Mouse (Mus musculus) intestine, embryonic 16.5 days (tissue): ENCODE results near the gene 1700003F12Rik. TPM values are rescaled to one million over a fixed set of nuclear protein-coding genes. Genes with fewer than 3 reads are reported as not detected.

ENCODE experiments used
- ATAC-seq: fragments of 200-750 bp; cut with Nextera tagmentation; 2 replicates; pipeline ENCODE4 v1.8.0; 2017; ENCODE audit warnings: moderate TSS enrichment, moderate library complexity
- H3K27ac ChIP-seq: fragments of 300-500 bp; sonication (generic); 2 replicates; pipeline ENCODE4 v1.5.1; 2014; ENCODE audit warnings: mild to moderate bottlenecking, low read length
- H3K27me3 ChIP-seq: fragments of 300-500 bp; sonication (generic); replicated peaks from 2 replicates; pipeline ENCODE4 v1.6.1; 2014; ENCODE audit warnings: low read length, control low read depth, mixed read lengths; ENCODE audit not compliant: control insufficient read depth, insufficient read depth
- H3K36me3 ChIP-seq: fragments of 300-500 bp; sonication (generic); 2 replicates; pipeline ENCODE4 v1.6.1; 2014; ENCODE audit warnings: low read length, control low read depth; ENCODE audit not compliant: control insufficient read depth, insufficient read depth
- H3K4me1 ChIP-seq: fragments of 300-500 bp; sonication (generic); 2 replicates; pipeline ENCODE4 v1.6.1; 2014; ENCODE audit warnings: low read length, control low read depth, mixed read lengths; ENCODE audit not compliant: control insufficient read depth, insufficient read depth
- H3K4me2 ChIP-seq: fragments of 300-500 bp; sonication (generic); 2 replicates; pipeline ENCODE4 v1.6.1; 2014; ENCODE audit warnings: low read depth, low read length, control low read depth
- H3K4me3 ChIP-seq: fragments of 300-500 bp; sonication (generic); 2 replicates; pipeline ENCODE4 v1.5.1; 2014; ENCODE audit warnings: mild to moderate bottlenecking, low read length
- H3K9ac ChIP-seq: fragments of 300-500 bp; sonication (generic); 2 replicates; pipeline ENCODE4 v1.6.1; 2014; ENCODE audit warnings: low read depth, low read length
- H3K9me3 ChIP-seq: fragments of 300-500 bp; sonication (generic); 2 replicates; pipeline ENCODE4 v1.6.1; 2016; ENCODE audit warnings: low read length, control low read depth; ENCODE audit not compliant: control insufficient read depth
- WGBS: fragments of 180-500 bp; shearing (Covaris S2); extraction: QIAGEN DNeasy Blood & Tissue Kit; methylation state at CpG from one replicate; pipeline ENCODE4 v1.1.7; 2014; 5-methylcytosine and 5-hydroxymethylcytosine counted together
- polyA plus RNA-seq: library from polyadenylated mRNA; unstranded; fragments of >200 nt; fragmentation: Nextera tagmentation; extraction: Ambion mirVana; gene quantifications from 2 replicates; pipeline ENCODE4 v1.2.1, GENCODE M21; 2015

The 1700003F12Rik gene
- polyA plus RNA-seq, 1 experiment from 2014 or later: 0.46 TPM

GRCm38 (mm10) chr2:154580586-154580985 is 33.7 kb downstream of the 1700003F12Rik start:
- H3K4me1 ChIP-seq: 0 out of 2 replicates have a peak, but pooled peaks cover 3% of the 10 kb centered on the region
- H3K27me3 ChIP-seq: no peaks in the 10 kb centered on the region
- ATAC-seq: no peak
- no peaks in the 10 kb centered on the region for H3K36me3 ChIP-seq
- no peak overlapping the region for H3K27ac ChIP-seq
- no peaks in the 10 kb centered on the region for H3K9me3 ChIP-seq
- no peak overlapping the region for H3K9ac ChIP-seq
- no peak overlapping the region for H3K4me3 ChIP-seq
- H3K4me2 ChIP-seq: no peak overlapping the region
- WGBS: 61% methylated on average over 8 of the region's 8 CpGs

DNA sequence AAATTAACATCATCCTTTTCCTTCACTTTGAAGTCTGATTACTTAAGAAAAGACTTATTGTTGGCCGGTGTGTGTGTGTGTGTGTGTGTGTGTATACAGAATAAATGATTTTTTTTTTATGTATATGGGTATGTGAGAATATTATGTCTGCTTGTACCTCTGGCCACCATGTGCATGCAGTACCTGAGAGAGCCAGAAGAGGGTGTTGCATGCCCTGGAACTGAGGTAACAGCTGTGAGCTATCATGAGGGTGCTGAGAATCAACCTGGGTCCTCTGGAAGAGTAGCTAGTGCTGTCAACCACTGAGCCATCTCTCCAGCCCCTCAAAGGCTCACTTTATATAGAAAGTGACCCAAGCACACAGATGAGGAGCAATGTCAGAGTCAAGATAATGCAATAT is 34.5 kb downstream of the 1700003F12Rik start:
- Histone ChIP-seq H3K9ac (no peak overlapping the region), H3K4me1 (0 out of 2 replicates have a peak, but pooled peaks cover 3% of the 10 kb centered on the region), H3K4me3 (no peak overlapping the region), H3K27ac (no peak overlapping the region), H3K9me3 (no peaks in the 10 kb centered on the region), H3K27me3 (no peaks in the 10 kb centered on the region), H3K36me3 (no peaks in the 10 kb centered on the region), H3K4me2 (no peak overlapping the region)
- ATAC-seq: no peak
- 87% methylated on average over 1 of the region's 1 CpGs for WGBS

GRCm38 (mm10) chr2:154583906-154584872 is 37.3 kb downstream of the 1700003F12Rik start:
- no peak overlapping the region for H3K4me2 ChIP-seq
- no peaks in the 10 kb centered on the region for H3K9me3 ChIP-seq
- H3K36me3 ChIP-seq: no peaks in the 10 kb centered on the region
- H3K4me3 ChIP-seq: no peak overlapping the region
- H3K27me3 ChIP-seq: no peaks in the 10 kb centered on the region
- H3K4me1 ChIP-seq: 0 out of 2 replicates have a peak, but pooled peaks cover 3% of the 10 kb centered on the region
- ATAC-seq: peak; percentile 70
- no peak overlapping the region for H3K27ac ChIP-seq
- 58% methylated on average over 15 of the region's 15 CpGs for WGBS
- no peak overlapping the region for H3K9ac ChIP-seq

DNA sequence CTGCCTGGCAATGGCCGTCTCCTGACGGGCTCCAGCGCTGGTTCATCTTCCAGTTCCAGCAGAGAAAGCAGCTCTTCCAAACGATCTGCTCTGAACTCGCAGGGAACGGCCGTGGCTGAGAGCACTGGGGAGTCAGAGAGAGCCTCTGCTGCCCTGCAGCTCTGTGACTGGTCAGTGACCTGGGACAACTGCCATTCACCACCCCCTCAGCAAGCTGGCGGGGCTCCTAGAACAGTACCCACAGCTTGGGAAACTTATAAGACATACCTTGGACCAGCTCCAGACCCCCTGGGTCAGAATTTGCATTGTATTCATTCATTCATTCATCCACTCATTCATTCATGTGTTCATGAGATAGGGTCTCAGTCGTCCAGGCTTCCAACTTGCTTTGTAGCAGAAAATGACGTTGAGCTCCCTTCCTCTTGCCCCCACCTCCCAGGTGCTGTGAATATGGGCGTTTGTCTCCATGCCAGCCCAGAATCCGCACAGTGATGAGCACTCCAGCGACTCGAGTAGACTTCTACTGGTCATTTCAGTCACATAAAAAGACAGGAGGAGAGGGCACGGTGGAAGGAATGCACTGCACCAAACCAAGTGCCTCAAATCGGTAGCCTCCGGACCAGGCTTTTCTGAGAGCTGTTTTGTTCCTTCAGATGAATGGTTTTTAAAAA is 38.2 kb downstream of the 1700003F12Rik start:
- WGBS: 69% methylated on average over 17 of the region's 17 CpGs

DNA sequence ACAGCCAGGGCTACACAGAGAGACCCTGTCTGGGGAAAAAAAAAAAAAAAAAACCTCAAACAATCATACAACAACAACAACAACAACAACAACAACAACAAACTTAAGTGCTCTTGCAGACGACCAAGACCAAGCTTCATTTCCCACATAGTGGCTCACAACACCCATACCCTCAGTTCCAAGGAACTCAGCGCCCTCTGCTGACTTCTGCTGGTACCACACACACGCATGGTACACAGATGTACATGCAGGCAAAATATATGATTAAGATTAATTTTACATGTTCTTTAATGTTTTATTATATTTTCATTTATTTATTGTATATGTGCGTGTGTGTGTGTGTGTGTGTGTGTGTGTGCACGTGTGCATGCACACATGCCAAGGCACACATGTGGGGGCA is 39.5 kb downstream of the 1700003F12Rik start:
- Histone ChIP-seq H3K27ac (no peak overlapping the region), H3K27me3 (no peaks in the 10 kb centered on the region), H3K9ac (no peak overlapping the region), H3K9me3 (no peaks in the 10 kb centered on the region), H3K4me1 (no peaks in the 10 kb centered on the region), H3K36me3 (no peaks in the 10 kb centered on the region), H3K4me2 (no peak overlapping the region), H3K4me3 (no peak overlapping the region)
- 78% methylated on average over 5 of the region's 5 CpGs for WGBS
- no peak for ATAC-seq

More for the DNA sequence above, 38.2 kb downstream of the 1700003F12Rik start:
- ATAC-seq: no peak
- Histone ChIP-seq H3K4me1 (0 out of 2 replicates have a peak, but pooled peaks cover 3% of the 10 kb centered on the region), H3K4me3 (no peak overlapping the region), H3K4me2 (no peak overlapping the region), H3K36me3 (no peaks in the 10 kb centered on the region), H3K9ac (no peak overlapping the region), H3K9me3 (no peaks in the 10 kb centered on the region), H3K27ac (no peak overlapping the region), H3K27me3 (no peaks in the 10 kb centered on the region)

DNA sequence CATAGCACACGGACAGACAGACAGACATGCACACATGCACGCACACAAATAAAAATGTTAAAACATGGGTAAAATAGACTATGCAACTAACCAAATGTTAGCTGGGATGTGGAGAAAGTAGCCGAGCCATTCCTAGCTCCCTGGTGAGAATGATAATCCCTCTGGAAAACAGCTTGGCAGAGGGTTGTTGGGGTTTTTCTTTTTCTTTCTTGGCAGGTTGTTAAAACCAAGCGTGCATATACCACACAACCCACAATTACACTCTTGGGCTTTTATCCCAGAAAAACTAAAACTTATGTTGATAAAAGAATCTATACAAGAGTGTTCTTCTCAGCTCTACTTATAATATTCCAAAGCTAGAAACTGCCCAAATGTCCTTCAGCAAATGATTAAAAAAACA is 42.2 kb downstream of the 1700003F12Rik start:
- H3K4me1 ChIP-seq: no peaks in the 10 kb centered on the region
- no peak overlapping the region for H3K9ac ChIP-seq
- H3K27ac ChIP-seq: no peak overlapping the region
- H3K36me3 ChIP-seq: no peaks in the 10 kb centered on the region
- ATAC-seq: no peak
- no peak overlapping the region for H3K4me2 ChIP-seq
- no peak overlapping the region for H3K4me3 ChIP-seq
- H3K9me3 ChIP-seq: no peaks in the 10 kb centered on the region
- H3K27me3 ChIP-seq: no peaks in the 10 kb centered on the region
- 86% methylated on average over 4 of the region's 4 CpGs for WGBS

- no peak for ATAC-seq
- no peak overlapping the region for H3K4me2 ChIP-seq
- no peaks in the 10 kb centered on the region for H3K9me3 ChIP-seq
- no peak overlapping the region for H3K27ac ChIP-seq
- no peak overlapping the region for H3K4me3 ChIP-seq
- no peak overlapping the region for H3K9ac ChIP-seq
- no peaks in the 10 kb centered on the region for H3K27me3 ChIP-seq
- 75% methylated on average over 3 of the region's 3 CpGs for WGBS
- no peaks in the 10 kb centered on the region for H3K4me1 ChIP-seq
- no peaks in the 10 kb centered on the region for H3K36me3 ChIP-seq
Measured at GRCm38 (mm10) chr2:154591239-154591638, 44.4 kb downstream of the 1700003F12Rik start.

GRCm38 (mm10) chr2:154593025-154593424 is 46.1 kb downstream of the 1700003F12Rik start:
- ATAC-seq: no peak
- H3K9me3 ChIP-seq: no peaks in the 10 kb centered on the region
- H3K36me3 ChIP-seq: no peaks in the 10 kb centered on the region
- no peak overlapping the region for H3K4me2 ChIP-seq
- no peak overlapping the region for H3K9ac ChIP-seq
- no peak overlapping the region for H3K4me3 ChIP-seq
- H3K27me3 ChIP-seq: no peaks in the 10 kb centered on the region
- no peaks in the 10 kb centered on the region for H3K4me1 ChIP-seq
- no peak overlapping the region for H3K27ac ChIP-seq
- WGBS: 71% methylated on average over 3 of the region's 3 CpGs

- Histone ChIP-seq H3K9me3 (no peaks in the 10 kb centered on the region), H3K4me3 (no peak overlapping the region), H3K9ac (no peak overlapping the region), H3K4me2 (no peak overlapping the region), H3K36me3 (no peaks in the 10 kb centered on the region), H3K4me1 (no peaks in the 10 kb centered on the region), H3K27ac (no peak overlapping the region), H3K27me3 (no peaks in the 10 kb centered on the region)
- ATAC-seq: no peak
- WGBS: 88% methylated on average over 5 of the region's 5 CpGs
Measured at GRCm38 (mm10) chr2:154595775-154596174, 48.9 kb downstream of the 1700003F12Rik start.
